Mouse (Mus musculus): ENCODE measurements around the gene Ap4b1. TPM values are rescaled to one million over a fixed set of nuclear protein-coding genes. Genes with fewer than 3 reads are reported as not detected.
A peak's percentile ranks its signal among the peaks of the same experiment; 100 is the strongest.
"Not testable (repeated sequence)": the region's sequence is repeated elsewhere in the genome, so short reads cannot be mapped to it uniquely, and the experiment has no call there.

Gene Ap4b1
- total and polyA plus RNA-seq, 3 experiments, result 6.7 to 23.7 (median 13.7) TPM

DNA sequence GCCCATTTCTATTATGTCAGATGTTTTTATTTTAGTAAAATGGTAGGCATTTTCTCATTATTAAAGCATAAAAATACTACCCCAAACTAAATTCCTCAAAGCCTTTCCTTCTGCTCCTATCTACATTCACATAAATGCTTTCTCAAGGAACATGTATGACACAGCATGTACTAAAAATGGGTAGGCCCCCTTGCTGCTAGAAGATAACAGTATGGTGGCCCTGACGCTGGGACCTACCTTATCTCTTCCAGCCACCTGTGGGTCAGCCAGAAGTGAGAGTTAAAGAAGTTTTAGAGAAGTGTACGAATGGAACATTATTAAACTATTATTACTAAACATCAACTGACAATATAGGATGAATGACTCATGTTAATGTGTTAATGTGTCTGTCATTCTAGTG is 9.8 kb upstream of the Ap4b1 start:
- DNase-seq, result no peak

DNA sequence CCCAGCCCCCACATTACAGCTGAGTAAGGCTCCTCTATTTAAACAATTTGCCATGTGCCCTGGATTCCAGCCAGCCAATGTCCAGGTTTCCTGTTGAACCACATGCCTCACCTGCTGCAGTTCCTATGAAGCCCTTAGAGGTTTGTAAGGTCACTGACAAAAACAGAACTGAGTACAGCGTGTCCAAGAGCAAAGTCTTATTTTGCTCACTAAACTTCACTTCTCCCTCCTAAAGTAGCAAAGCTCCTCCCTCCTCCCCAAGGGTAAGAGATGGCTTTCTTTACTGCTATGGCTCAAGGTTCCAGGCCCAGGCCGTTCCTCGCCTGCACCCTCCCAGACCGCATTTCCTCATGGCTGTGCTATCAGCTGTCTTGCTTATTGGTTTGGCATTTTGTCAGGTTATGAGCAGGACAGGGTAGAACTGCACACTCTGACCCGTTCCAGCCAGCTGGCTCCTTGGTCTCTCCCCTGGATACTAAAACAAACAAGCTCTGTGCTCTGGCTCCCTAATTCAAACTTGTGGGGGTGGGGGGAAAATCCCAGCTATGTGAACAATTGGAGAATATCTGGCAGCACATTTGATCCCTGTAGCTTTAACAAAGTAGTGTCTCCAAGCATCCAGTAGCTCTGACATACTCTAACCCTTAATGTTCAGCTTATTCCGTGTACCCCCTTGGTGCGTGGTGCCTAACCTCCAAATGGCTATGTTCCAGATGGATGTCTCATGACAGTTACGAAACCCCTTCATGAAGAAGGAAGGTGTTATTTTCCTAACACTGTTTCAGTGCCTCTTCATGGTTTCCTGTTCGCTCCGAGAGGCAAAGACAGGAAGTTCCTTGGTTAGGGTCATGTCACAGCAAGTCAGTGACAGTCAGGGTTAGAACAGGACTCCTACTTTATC is 7.4 kb upstream of the Ap4b1 start:
- peak; percentile 86 for DNase-seq

GRCm38 (mm10) chr3:103802861-103803260 is 6.5 kb upstream of the Ap4b1 start:
- peak; percentile 10 for DNase-seq

DNA sequence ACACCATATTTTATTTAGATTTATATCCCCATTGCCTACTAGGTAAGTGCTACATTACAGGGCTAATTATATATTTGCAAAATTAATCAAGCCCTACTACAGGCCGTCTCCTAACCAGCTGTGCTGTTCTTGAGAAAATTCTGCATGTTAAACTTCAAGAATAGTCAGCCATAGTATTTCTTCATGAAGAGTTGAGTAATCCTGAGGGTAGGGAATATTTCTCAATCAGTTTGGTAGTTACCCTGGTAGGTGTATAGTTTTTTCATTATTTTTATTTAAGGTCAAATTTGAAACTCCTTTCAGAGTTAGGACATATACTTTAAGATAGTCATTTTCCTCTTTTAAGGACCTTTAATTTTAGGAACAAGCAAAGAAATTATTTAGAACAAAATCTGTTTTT is 3.6 kb upstream of the Ap4b1 start:
- no peak for DNase-seq

DNA sequence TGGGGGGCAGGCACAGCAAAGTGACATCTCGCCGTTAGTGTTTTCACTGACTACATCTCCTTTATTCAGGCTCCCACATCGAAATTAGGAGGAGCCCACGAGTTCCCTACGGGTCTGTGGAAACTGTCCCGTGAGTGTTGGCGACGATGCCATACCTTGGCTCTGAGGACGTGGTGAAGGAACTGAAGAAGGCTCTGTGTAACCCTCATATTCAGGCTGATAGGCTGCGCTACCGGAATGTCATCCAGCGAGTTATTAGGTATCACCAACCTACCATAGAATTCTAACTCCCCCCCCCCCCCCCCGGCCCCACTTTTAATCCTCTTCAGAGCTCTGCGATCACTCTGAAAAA is 455 bp downstream of the Ap4b1 start:
- DNase-seq, result no peak

GRCm38 (mm10) chr3:103810967-103811366 is 1.6 kb downstream of the Ap4b1 start:
- no peak for DNase-seq

- no peak for DNase-seq
These were observed 18.2 kb downstream of the Ap4b1 start for GRCm38 (mm10) chr3:103827548-103827947.

- DNase-seq, result no peak
These were observed 19.7 kb downstream of the Ap4b1 start for GRCm38 (mm10) chr3:103829036-103829435.

DNA sequence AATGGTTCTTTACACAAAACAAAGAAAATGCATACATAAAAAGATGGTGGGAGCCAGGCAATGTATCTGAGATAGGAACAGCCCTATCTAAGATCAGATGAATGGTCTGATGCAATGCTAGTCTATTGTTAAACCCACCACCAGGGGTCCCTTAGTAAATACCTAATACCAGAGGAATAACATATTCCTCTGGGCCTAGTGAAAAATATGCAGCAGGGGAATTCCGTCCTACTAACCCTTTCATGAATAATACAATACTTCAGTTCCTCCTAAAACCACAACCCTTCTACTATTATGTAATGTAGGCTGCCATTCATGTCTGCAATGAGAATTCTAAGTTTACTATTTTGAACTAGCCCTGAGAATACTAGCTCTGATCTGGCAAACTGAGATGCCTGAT is 21.4 kb downstream of the Ap4b1 start:
- not testable (repeated sequence) for DNase-seq

DNA sequence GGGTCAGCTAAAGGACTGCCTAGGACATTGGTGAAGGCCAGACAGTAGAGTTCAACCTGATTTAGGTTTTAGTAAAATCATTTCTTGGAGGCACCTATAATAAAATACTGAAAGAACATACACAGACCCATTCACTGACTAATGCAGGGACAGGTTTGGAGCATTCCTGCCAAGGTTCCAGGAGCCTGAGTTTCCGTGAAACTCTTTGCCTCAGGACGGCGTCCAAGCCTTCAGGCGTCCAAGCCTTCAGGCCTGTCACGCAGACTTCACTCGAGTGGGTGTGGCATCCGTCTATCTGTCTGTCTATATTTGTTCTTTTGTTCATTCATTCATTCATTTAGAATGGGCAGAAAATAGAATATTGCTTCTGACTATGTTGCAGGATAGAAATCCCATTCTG is 21.8 kb downstream of the Ap4b1 start:
- no peak for DNase-seq

DNA sequence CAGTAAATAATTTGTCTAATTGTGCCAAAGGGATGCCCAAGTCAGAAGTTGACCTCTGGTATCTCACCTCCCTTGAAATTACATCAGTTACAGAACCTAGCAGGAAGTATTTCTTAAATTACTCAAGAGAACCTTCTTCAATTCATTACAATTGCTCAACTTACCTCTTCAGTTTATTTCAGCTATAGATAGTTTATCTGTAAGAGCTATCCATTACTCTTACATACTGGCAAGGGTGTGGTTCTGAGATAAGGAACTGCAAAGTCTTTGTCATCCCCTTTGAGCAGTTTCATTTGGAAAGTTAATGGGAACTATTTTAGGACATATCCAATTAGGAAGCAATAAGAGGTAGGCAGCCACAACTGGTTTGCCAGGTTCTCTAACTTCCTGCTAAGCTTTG is 23.1 kb downstream of the Ap4b1 start, which contains the start of gene Bcl2l15:
Gene Bcl2l15, plus strand, starts transcription at position 176 of the 400 bp plus-strand sequence.
- DNase-seq, result no peak

DNA sequence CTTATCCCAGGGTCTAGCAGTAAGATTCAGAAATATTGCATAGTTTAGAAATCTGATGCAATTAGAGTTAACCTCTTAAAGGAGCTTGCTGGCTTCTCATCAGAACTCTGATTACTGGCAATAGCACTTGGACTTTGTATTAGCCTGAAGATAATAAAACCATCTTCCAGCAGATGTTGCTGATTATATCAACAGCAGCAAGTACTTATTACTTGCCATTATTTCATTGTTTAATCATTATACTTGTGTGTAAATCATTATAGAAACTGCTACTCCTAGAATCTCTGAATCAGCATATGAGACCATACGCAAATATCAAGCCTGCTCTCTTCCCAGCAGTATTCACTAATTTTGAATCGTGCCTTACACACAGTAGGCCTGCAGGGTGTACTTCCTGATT is 24.7 kb downstream of the Ap4b1 start:
- DNase-seq, result no peak

DNA sequence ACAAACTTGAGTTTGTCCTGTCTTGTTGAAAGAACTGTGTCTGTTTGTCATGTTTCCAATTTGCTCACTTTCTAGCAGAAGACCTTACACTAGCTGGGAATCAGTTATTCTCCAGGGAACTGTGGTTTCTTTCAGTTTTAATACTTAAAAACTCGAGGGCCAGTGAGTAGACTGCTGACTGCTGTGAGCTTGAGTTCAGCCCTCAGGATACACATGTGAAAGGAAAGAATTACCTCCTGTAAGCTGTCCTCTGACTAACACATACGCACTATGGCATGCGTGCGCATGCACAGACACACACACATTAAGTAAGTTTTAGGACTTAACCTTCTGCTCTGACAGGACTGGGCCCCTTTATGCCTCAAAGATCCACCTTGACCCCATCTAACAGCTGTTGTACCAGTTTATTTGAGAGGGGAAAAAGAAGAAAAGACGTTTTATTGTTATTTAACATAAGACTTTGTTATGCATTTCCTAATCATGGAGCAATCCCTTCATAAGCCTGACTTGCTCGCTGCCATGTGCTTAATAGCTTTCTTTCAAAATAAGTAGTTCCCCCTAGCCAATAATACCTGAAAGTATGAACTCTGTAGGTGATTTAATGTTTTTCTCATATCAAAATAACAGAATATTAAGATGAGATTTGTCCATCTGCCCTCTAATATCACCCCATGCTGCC is 26.1 kb downstream of the Ap4b1 start:
- no peak for DNase-seq

- no peak for DNase-seq
These were observed 26.6 kb downstream of the Ap4b1 start for GRCm38 (mm10) chr3:103835951-103836310.

DNA sequence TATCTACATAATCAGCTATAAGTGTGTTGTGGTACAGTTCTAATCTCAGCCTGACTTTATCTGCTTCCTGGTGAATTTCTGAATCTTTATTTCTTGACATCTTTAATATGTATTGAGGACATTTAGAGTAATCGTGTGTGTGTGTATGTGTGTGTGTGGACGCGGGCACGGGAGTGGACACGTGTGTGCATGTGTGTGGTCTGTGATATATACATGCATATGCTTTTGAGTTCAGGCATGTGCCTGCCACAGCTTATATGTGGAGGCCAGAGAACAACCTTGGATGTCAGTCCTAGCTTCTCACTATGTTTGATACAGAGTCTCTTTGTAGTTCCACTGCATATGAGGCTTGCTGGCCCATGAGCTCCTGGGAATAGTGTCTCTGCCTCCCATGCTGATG is 27.1 kb downstream of the Ap4b1 start:
- DNase-seq, result no peak

DNA sequence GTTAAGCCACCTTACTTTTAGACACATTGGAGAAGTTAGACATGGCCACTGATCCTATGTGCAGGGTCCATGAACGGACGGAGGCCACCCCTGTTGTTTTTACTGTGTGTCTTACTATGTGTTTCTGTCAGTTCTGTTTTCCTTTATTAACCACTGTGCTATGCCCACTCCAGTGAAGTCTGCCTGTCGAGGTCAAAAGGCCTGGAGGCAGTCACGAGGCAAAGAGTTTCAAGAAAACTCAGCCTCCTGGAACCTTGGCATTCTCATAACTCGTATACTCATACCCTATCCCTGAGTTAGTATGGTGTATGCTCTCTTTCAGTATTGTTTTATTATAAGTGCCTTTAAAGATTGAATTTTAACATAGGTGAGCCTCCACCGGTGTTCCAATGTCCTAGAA is 30.4 kb downstream of the Ap4b1 start:
- DNase-seq, result no peak

GRCm38 (mm10) chr3:103840195-103840594 is 30.9 kb downstream of the Ap4b1 start:
- DNase-seq, result not testable (repeated sequence)

GRCm38 (mm10) chr3:103840946-103841345 is 31.6 kb downstream of the Ap4b1 start:
- not testable (repeated sequence) for DNase-seq

DNA sequence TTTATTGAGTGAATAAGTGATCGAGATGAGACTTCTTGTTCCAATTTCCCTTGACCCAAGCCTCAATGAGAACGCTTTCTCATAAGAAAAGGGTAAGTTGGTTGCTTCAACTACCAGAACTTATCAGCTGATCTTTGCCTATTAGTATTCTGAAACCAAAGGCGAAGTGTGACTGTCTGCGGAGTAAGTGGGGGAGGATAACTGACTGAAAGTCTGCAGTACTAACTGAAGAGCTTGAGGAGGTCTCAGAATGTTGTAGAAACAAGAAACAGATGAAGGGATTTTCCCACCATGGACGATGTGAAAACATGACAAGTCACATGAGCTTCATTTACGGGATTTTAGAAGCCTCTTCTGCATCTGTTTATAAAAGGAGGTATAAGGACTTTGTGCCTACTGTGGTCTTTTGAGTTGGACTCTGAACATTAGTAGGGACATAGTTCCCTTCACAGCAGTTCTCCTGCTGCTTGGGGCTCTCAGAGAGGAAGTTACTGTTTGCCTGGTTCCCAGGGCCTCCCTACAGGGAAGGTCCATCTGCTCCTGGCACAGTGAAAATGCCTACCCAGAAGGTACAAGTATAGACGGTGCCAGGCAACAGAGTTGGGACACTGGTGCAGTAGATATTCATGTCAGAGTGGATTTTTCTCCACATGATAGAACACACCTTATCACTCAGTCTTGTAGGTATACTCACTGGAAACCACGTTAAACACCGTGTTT is 41.5 kb downstream of the Ap4b1 start:
- no peak for DNase-seq

DNA sequence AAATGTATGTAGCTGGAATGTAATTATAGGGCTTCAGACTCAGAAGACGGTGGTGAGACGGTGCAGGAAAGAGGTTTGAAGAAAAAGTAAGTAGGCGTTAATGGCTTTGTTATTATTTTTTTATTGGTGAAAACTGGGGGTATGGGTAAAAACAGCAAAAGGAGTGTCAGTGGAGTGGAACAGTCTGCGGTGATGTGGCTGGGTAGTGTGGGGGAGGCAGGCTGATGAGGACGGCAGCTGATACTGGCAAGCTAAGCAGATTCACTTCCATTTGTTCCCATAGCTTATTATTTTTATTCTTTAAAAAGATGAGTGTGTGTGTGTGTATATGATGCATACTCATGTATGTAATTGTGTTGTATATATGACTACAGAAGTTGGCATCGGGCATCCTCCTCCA is 42.2 kb downstream of the Ap4b1 start:
- DNase-seq, result no peak

GRCm38 (mm10) chr3:103851882-103852281 is 42.6 kb downstream of the Ap4b1 start:
- DNase-seq, result no peak

GRCm38 (mm10) chr3:103852565-103853299 is 43.4 kb downstream of the Ap4b1 start:
- peak; percentile 37 for DNase-seq
